ENCODE assay signal across 25 mouse cellular contexts in the genomic region with DNA sequence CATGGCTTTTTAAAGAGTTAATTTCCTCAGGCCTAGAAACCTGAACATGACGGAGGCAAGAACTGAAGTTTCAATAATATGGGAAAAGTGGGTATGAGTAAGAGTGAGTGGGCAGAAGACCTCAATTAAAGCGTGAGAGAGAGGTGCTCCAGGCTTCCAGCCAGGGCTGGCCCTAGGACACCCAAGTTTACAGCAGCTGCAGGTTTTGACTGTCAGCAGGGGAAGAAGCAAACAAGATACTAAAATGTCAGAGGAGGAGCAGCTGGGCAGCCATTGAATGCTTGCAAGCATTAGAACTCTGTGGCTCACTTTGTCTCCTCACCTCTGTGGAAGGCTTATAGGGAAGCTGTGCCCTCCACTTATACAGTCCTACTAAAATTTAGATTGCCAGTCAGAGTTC. TPM values are rescaled to one million over a fixed set of nuclear protein-coding genes. Genes with fewer than 3 reads are reported as not detected.
A peak's percentile ranks its signal among the peaks of the same experiment; 100 is the strongest.
DNase-seq lines count a peak whose midpoint lies in the region; ATAC-seq and TF ChIP-seq lines count a peak whose summit lies in the region.
"Had no signal": no experiment of that assay in that cellular context is flagged by ENCODE, and none has a peak within 500 bp of the region (broad histone marks: within the 10 kb centered on the region; RNA-seq: fewer than 3 reads in every experiment).

No protein-coding gene starts in this region.

- DNase-seq in heart, adult 11 months, result peak; percentile 80
- DNase-seq in heart, adult 8-10 months (ENCODE audit: low spot score), result no peak
- no peak for DNase-seq in hindbrain, postnatal 0 days (ENCODE audit: low spot score)
- DNase-seq in hindbrain, embryonic 11.5 days (ENCODE audit: low spot score), result no peak
- peak; percentile 41 for DNase-seq in brain, adult 2 months (ENCODE audit: low read depth, low spot score)
- no peak for DNase-seq in adrenal gland, postnatal 25 days
- DNase-seq: adrenal gland, adult 2 months; B cell, adult 2 months; cerebellum, adult 8-10 months; forebrain, postnatal 0 days; kidney, adult 2 months; liver, postnatal 0 days; thymus, adult 2 months; thymus, postnatal 4 days had no signal

- H3K36me3 ChIP-seq in hindbrain, postnatal 0 days (ENCODE audit: insufficient read depth, low read length), result no peaks in the 10 kb centered on the region
- H3K36me3 ChIP-seq in hindbrain, embryonic 11.5 days (ENCODE audit: control insufficient read depth, insufficient read depth, low read length), result no peaks in the 10 kb centered on the region
- H3K36me3 ChIP-seq in macrophage (ENCODE audit: inconsistent target), result no peaks in the 10 kb centered on the region
- H3K36me3 ChIP-seq in forebrain, embryonic 12.5 days (replicated peaks), result no peaks in the 10 kb centered on the region
- H3K36me3 ChIP-seq: embryonic facial prominence, embryonic 15.5 days; G1E; midbrain, embryonic 10.5 days had no signal

- no peak overlapping the region for H3K9ac ChIP-seq in hindbrain, postnatal 0 days (replicated peaks; ENCODE audit: low read length)
- no peak overlapping the region for H3K9ac ChIP-seq in hindbrain, embryonic 11.5 days (ENCODE audit: low read depth, low read length)
- H3K9ac ChIP-seq in forebrain, embryonic 12.5 days, result no peak overlapping the region
- H3K9ac ChIP-seq: embryonic facial prominence, embryonic 15.5 days; forebrain, postnatal 0 days; hindbrain, embryonic 14.5 days; liver, postnatal 0 days had no signal

- H3K4me2 ChIP-seq in hindbrain, postnatal 0 days (ENCODE audit: low read depth, low read length), result no peak overlapping the region
- no peak overlapping the region for H3K4me2 ChIP-seq in hindbrain, embryonic 11.5 days (replicated peaks; ENCODE audit: low read depth, low read length)
- no peak overlapping the region for H3K4me2 ChIP-seq in forebrain, embryonic 12.5 days
- H3K4me2 ChIP-seq: embryonic facial prominence, embryonic 15.5 days; hindbrain, embryonic 14.5 days; liver, embryonic 11.5 days had no signal

- no peak for ATAC-seq in hindbrain, postnatal 0 days
- no peak for ATAC-seq in hindbrain, embryonic 11.5 days (ENCODE audit: low FRiP score)
- no peak for ATAC-seq in forebrain, embryonic 12.5 days (ENCODE audit: low FRiP score)
- ATAC-seq: forebrain, postnatal 0 days; liver, postnatal 0 days; lung, postnatal 0 days had no signal

- H3K9me3 ChIP-seq in hindbrain, postnatal 0 days (ENCODE audit: low read length), result no peaks in the 10 kb centered on the region
- H3K9me3 ChIP-seq in hindbrain, embryonic 11.5 days (ENCODE audit: control insufficient read depth, low read length), result no peaks in the 10 kb centered on the region
- H3K9me3 ChIP-seq in forebrain, embryonic 12.5 days, result no peaks in the 10 kb centered on the region
- H3K9me3 ChIP-seq: embryonic facial prominence, embryonic 15.5 days; G1E; midbrain, embryonic 10.5 days had no signal

- no peak overlapping the region for H3K4me3 ChIP-seq in hindbrain, postnatal 0 days (ENCODE audit: low read length)
- H3K4me3 ChIP-seq in hindbrain, embryonic 11.5 days (ENCODE audit: low read depth, low read length), result no peak overlapping the region
- no peak overlapping the region for H3K4me3 ChIP-seq in macrophage (ENCODE audit: inconsistent target)
- H3K4me3 ChIP-seq in forebrain, embryonic 12.5 days (replicated peaks), result no peak overlapping the region
- H3K4me3 ChIP-seq: embryonic facial prominence, embryonic 15.5 days; midbrain, embryonic 10.5 days had no signal

- TF ChIP-seq CTCF in hindbrain, postnatal 0 days (IDR thresholded peaks at IDR 0.05; ENCODE audit: low read depth), result no peak

- H3K27ac ChIP-seq in hindbrain, postnatal 0 days, result peak overlapping the region; percentile 41; the same call in 1 of the 2 replicates
- H3K27ac ChIP-seq in hindbrain, embryonic 11.5 days (ENCODE audit: low read depth, low read length), result no peak overlapping the region
- peak overlapping the region; percentile 13 for H3K27ac ChIP-seq in macrophage
- H3K27ac ChIP-seq in forebrain, embryonic 12.5 days, result no peak overlapping the region
- H3K27ac ChIP-seq: embryonic facial prominence, embryonic 15.5 days; hindbrain, embryonic 14.5 days; kidney, postnatal 0 days; midbrain, embryonic 10.5 days; stomach, postnatal 0 days had no signal

- H3K27me3 ChIP-seq in hindbrain, postnatal 0 days (ENCODE audit: insufficient read depth, low read length), result no peaks in the 10 kb centered on the region
- H3K27me3 ChIP-seq in hindbrain, embryonic 11.5 days (ENCODE audit: control insufficient read depth, insufficient read depth, low read length), result no peaks in the 10 kb centered on the region
- no peaks in the 10 kb centered on the region for H3K27me3 ChIP-seq in forebrain, embryonic 12.5 days
- H3K27me3 ChIP-seq: CH12.LX; embryonic facial prominence, embryonic 15.5 days had no signal

- no peaks in the 10 kb centered on the region for H3K4me1 ChIP-seq in hindbrain, postnatal 0 days (ENCODE audit: insufficient read depth, low read length)
- H3K4me1 ChIP-seq in hindbrain, embryonic 11.5 days (replicated peaks; ENCODE audit: control insufficient read depth, insufficient read depth, low read length), result no peaks in the 10 kb centered on the region
- no peaks in the 10 kb centered on the region; the same call in 1 of the 2 replicates for H3K4me1 ChIP-seq in forebrain, embryonic 12.5 days
- H3K4me1 ChIP-seq: embryonic facial prominence, embryonic 15.5 days; midbrain, embryonic 10.5 days had no signal

- WGBS in hindbrain, postnatal 0 days, result 45% methylated on average over 2 of the region's 2 CpGs
- WGBS in hindbrain, embryonic 11.5 days, result 91% methylated on average over 2 of the region's 2 CpGs
- 97% methylated on average over 2 of the region's 2 CpGs for WGBS in macrophage (ENCODE audit: missing documents)
- WGBS in forebrain, embryonic 12.5 days, result 70% methylated on average over 2 of the region's 2 CpGs

- peaks cover 100% of the 10 kb centered on the region for H3K79me2 ChIP-seq in macrophage (ENCODE audit: inconsistent target)

RNA-seq across cellular contexts. Expression of gene Myo5a, which starts 17.0 kb away (rescaled TPM):
- 10 to 100 TPM in 1 of 4 experiments, 1 to 10 TPM in 3; 7.0 to 13.0 (median 8.6) TPM for total RNA-seq in heart, adult 8-10 months (2022)
- 110 and 122 TPM in 2 replicates for total RNA-seq in hindbrain, postnatal 0 days (2014; rRNA removed)
- polyA plus RNA-seq in hindbrain, postnatal 0 days (2015; fragmentation: Nextera tagmentation; extraction: Ambion mirVana), result 39.2 and 42.1 TPM in 2 replicates
- 33.8 and 38.7 TPM in 2 replicates for polyA plus RNA-seq in hindbrain, embryonic 11.5 days (2014; fragmentation: Nextera tagmentation; extraction: Ambion mirVana)
- 1,000 to 10,000 TPM in 14 of 26 experiments, 100 to 1,000 TPM in 12; 274 to 2,515 (median 1,017) TPM for total RNA-seq in macrophage (2018; cell fraction: chromatin; rRNA removed)
- total RNA-seq in macrophage (2018; cell fraction: cytosol; rRNA removed), result 100 to 1,000 TPM; 215 to 918 (median 488) TPM
- total RNA-seq in macrophage (2018; cell fraction: nucleus; rRNA removed), result 1,000 to 10,000 TPM in 7 of 26 experiments, 100 to 1,000 TPM in 19; 243 to 1,634 (median 599) TPM
- polyA plus RNA-seq in macrophage (2018), result 290 to 945 TPM (median 467 TPM) in 3 replicates
- total RNA-seq in adrenal gland, postnatal 25 days (2021), result 43.7 and 59.3 TPM in 2 replicates
- polyA plus RNA-seq in forebrain, embryonic 12.5 days (2016; fragmentation: Nextera tagmentation; extraction: Ambion mirVana), result 36.8 and 45.9 TPM in 2 replicates

RNA-seq across cellular contexts. Expression of gene Arpp19, which starts 50.4 kb away (rescaled TPM):
- 100 to 1,000 TPM; 151 to 245 (median 188) TPM for total RNA-seq in heart, adult 8-10 months (2022)
- 92.5 and 106 TPM in 2 replicates for total RNA-seq in hindbrain, postnatal 0 days (2014; rRNA removed)
- 204 and 209 TPM in 2 replicates for polyA plus RNA-seq in hindbrain, postnatal 0 days (2015; fragmentation: Nextera tagmentation; extraction: Ambion mirVana)
- 298 and 314 TPM in 2 replicates for polyA plus RNA-seq in hindbrain, embryonic 11.5 days (2014; fragmentation: Nextera tagmentation; extraction: Ambion mirVana)
- total RNA-seq in macrophage (2018; cell fraction: chromatin; rRNA removed), result 10 to 100 TPM in 23 of 26 experiments, 1 to 10 TPM in 3; 7.2 to 46.6 (median 29.1) TPM
- total RNA-seq in macrophage (2018; cell fraction: cytosol; rRNA removed), result 10 to 100 TPM; 42.6 to 83.7 (median 54.2) TPM
- 10 to 100 TPM in 24 of 26 experiments, 1 to 10 TPM in 2; 8.5 to 43.3 (median 20.1) TPM for total RNA-seq in macrophage (2018; cell fraction: nucleus; rRNA removed)
- polyA plus RNA-seq in macrophage (2018), result 94.3 to 161 TPM (median 114 TPM) in 3 replicates
- total RNA-seq in adrenal gland, postnatal 25 days (2021), result 303 and 351 TPM in 2 replicates
- 321 and 326 TPM in 2 replicates for polyA plus RNA-seq in forebrain, embryonic 12.5 days (2016; fragmentation: Nextera tagmentation; extraction: Ambion mirVana)

Comparison
In these comparisons a context has a peak if more than half of its experiments do, and no peak if none do; other contexts are left out.
1. DNase-seq: peak in heart, adult 11 months (single experiment) and brain, adult 2 months (single experiment); none in heart, adult 8-10 months (single experiment), hindbrain, postnatal 0 days (single experiment), hindbrain, embryonic 11.5 days (single experiment) and adrenal gland, postnatal 25 days (single experiment).
2. H3K27ac ChIP-seq: peak in hindbrain, postnatal 0 days (single experiment) and macrophage (single experiment); none in hindbrain, embryonic 11.5 days (single experiment) and forebrain, embryonic 12.5 days (single experiment).